Mouse (Mus musculus) neural tube, embryonic 11.5 days (tissue): ENCODE data around the gene Mbnl3. TPM values are rescaled to one million over a fixed set of nuclear protein-coding genes. Genes with fewer than 3 reads are reported as not detected.
A peak's percentile ranks its signal among the peaks of the same experiment; 100 is the strongest.

Source experiments
- ATAC-seq: fragments of 200-750 bp; cut with Nextera tagmentation; 2 replicates; pipeline ENCODE4 v1.8.0; 2017; ENCODE audit warnings: moderate number of reproducible peaks, mild to moderate bottlenecking, moderate TSS enrichment, moderate library complexity; ENCODE audit not compliant: insufficient read depth, low FRiP score, low TSS enrichment
- DNase-seq: peaks from one replicate; pipeline ENCODE4 v3.0.0-alpha.2; 2015; ENCODE audit warnings: low spot score
- H3K27ac ChIP-seq: fragments of 300-500 bp; sonication (generic); 2 replicates; pipeline ENCODE4 v1.5.1; 2014; ENCODE audit warnings: low read depth, mild to moderate bottlenecking, low read length
- H3K27me3 ChIP-seq: fragments of 300-500 bp; sonication (generic); 2 replicates; pipeline ENCODE4 v1.6.1; 2014; ENCODE audit warnings: mild to moderate bottlenecking, low read length, mixed read lengths; ENCODE audit not compliant: control insufficient read depth, insufficient read depth
- H3K36me3 ChIP-seq: fragments of 300-500 bp; sonication (generic); 2 replicates; pipeline ENCODE4 v1.6.1; 2014; ENCODE audit warnings: mild to moderate bottlenecking, low read length, moderate library complexity, mixed read lengths; ENCODE audit not compliant: control insufficient read depth, insufficient read depth
- H3K4me1 ChIP-seq: fragments of 300-500 bp; sonication (generic); 2 replicates; pipeline ENCODE4 v1.6.1; 2014; ENCODE audit warnings: low read length, mixed read lengths; ENCODE audit not compliant: control insufficient read depth, insufficient read depth
- H3K4me2 ChIP-seq: fragments of 300-500 bp; sonication (generic); 2 replicates; pipeline ENCODE4 v1.6.1; 2014; ENCODE audit warnings: low read depth, mild to moderate bottlenecking, moderate library complexity
- H3K4me3 ChIP-seq: fragments of 300-500 bp; sonication (generic); 2 replicates; pipeline ENCODE4 v1.5.1; 2014; ENCODE audit warnings: low read depth, low read length
- H3K9ac ChIP-seq: fragments of 300-500 bp; sonication (generic); 2 replicates; pipeline ENCODE4 v1.6.1; 2014; ENCODE audit warnings: mild to moderate bottlenecking, low read length
- H3K9me3 ChIP-seq: fragments of 300-500 bp; sonication (generic); 2 replicates; pipeline ENCODE4 v1.6.1; 2016; ENCODE audit warnings: low read length; ENCODE audit not compliant: control insufficient read depth
- WGBS: fragments of 180-500 bp; shearing (Covaris S2); extraction: QIAGEN DNeasy Blood & Tissue Kit; methylation state at CpG from one replicate; pipeline ENCODE4 v1.1.7; 2014; 5-methylcytosine and 5-hydroxymethylcytosine counted together
- microRNA-seq: library from miRNA; unstranded; fragments of <30 nt; microRNA quantifications from one replicate; pipeline ENCODE4, GENCODE M21; 2016
- polyA plus RNA-seq: library from polyadenylated mRNA; unstranded; fragments of >200 nt; fragmentation: Nextera tagmentation; extraction: Ambion mirVana; gene quantifications from 2 replicates; pipeline ENCODE4 v1.2.1, GENCODE M21; 2014

Mbnl3 gene
- polyA plus RNA-seq, 1 experiment from 2014 or later, result 4.8 TPM

GRCm38 (mm10) chrX:51076744-51077143, 129.6 kb downstream of the Mbnl3 start:
- no peak overlapping the region for H3K4me3 ChIP-seq
- 28% methylated on average over 3 of the region's 3 CpGs for WGBS
- DNase-seq, result peak; percentile 34

More at GRCm38 (mm10) chrX:51076744-51077143, 129.6 kb downstream of the Mbnl3 start:
- H3K4me1 ChIP-seq, result no peaks in the 10 kb centered on the region
- no peak overlapping the region for H3K4me2 ChIP-seq
- no peak for ATAC-seq
- H3K9me3 ChIP-seq, result no peaks in the 10 kb centered on the region
- H3K27me3 ChIP-seq, result no peaks in the 10 kb centered on the region
- H3K36me3 ChIP-seq, result no peaks in the 10 kb centered on the region
- H3K9ac ChIP-seq, result no peak overlapping the region
- H3K27ac ChIP-seq, result no peak overlapping the region

Small RNAs within 50 kb of the gene (microRNA-seq; reads per million reads assigned to microRNA genes)
- gene Gm23417, result not detected

Other genes starting within 250 kb of the Mbnl3 start
- gene Rap2c, start 188.5 kb downstream of the Mbnl3 start, polyA plus RNA-seq, result 34.2 and 36.4 TPM in 2 replicates